Mouse (Mus musculus) CD4-positive, CD25-positive, alpha-beta regulatory T cell, adult 4 months (primary cell): ENCODE results near the gene Pklr. TPM values are rescaled to one million over a fixed set of nuclear protein-coding genes. Genes with fewer than 3 reads are reported as not detected.

ENCODE experiments used
- ATAC-seq: one replicate; pipeline ENCODE4 v1.8.0; 2017
- polyA plus RNA-seq, 2 experiments: library from polyadenylated mRNA; unstranded; fragments of 100-300 nt; shearing (Covaris generic); gene quantifications; one replicate each; pipeline ENCODE4 v1.2.1; 2017

The Pklr gene
- not detected for polyA plus RNA-seq

- no peak for ATAC-seq
These were observed at the start of gene Pklr for GRCm38 (mm10) chr3:89135958-89136357. Pklr (plus strand) TSS chr3:89136142.

GRCm38 (mm10) chr3:89087338-89088110, 48.4 kb upstream of the Pklr start:
- ATAC-seq, result no peak

GRCm38 (mm10) chr3:89088974-89089373, 47.0 kb upstream of the Pklr start:
- ATAC-seq, result no peak

GRCm38 (mm10) chr3:89089882-89090591, 45.9 kb upstream of the Pklr start:
- peak; percentile 93 for ATAC-seq

- peak; percentile 33 for ATAC-seq
These were observed 45.0 kb upstream of the Pklr start for GRCm38 (mm10) chr3:89090694-89091655.

GRCm38 (mm10) chr3:89091811-89092508, 44.0 kb upstream of the Pklr start:
- ATAC-seq, result no peak

GRCm38 (mm10) chr3:89092509-89093090, 43.3 kb upstream of the Pklr start:
- no peak for ATAC-seq

- ATAC-seq, result no peak
These were observed 42.8 kb upstream of the Pklr start, which contains the start of gene Rusc1 for GRCm38 (mm10) chr3:89093175-89093574. Rusc1 (minus strand) TSS chr3:89093311.

- ATAC-seq, result no peak
These were observed 41.9 kb upstream of the Pklr start for GRCm38 (mm10) chr3:89094021-89094420.

- ATAC-seq, result no peak
These were observed 35.1 kb upstream of the Pklr start, which contains the start of gene Gm43738 for GRCm38 (mm10) chr3:89100811-89101210. Gm43738 (minus strand) TSS chr3:89101099.

GRCm38 (mm10) chr3:89101459-89101811, 34.5 kb upstream of the Pklr start:
- peak; percentile 10 for ATAC-seq

- peak; percentile 99 for ATAC-seq
These were observed 34.0 kb upstream of the Pklr start, which contains the start of gene Fdps for GRCm38 (mm10) chr3:89101812-89102494. Fdps (minus strand) TSS chr3:89101959.

GRCm38 (mm10) chr3:89102495-89103290, 33.2 kb upstream of the Pklr start:
- ATAC-seq, result no peak

- no peak for ATAC-seq
These were observed 32.7 kb upstream of the Pklr start for GRCm38 (mm10) chr3:89103291-89103595.

- ATAC-seq, result no peak
These were observed 29.1 kb upstream of the Pklr start for GRCm38 (mm10) chr3:89106881-89107280.

GRCm38 (mm10) chr3:89107545-89107944, 28.4 kb upstream of the Pklr start:
- ATAC-seq, result no peak

GRCm38 (mm10) chr3:89108146-89108545, 27.8 kb upstream of the Pklr start:
- no peak for ATAC-seq

- no peak for ATAC-seq
These were observed 22.9 kb upstream of the Pklr start for GRCm38 (mm10) chr3:89113058-89113457.

- peak; percentile 75 for ATAC-seq
These were observed 20.4 kb upstream of the Pklr start for GRCm38 (mm10) chr3:89115522-89115921.

GRCm38 (mm10) chr3:89123313-89123712, 12.6 kb upstream of the Pklr start:
- no peak for ATAC-seq
